Mouse (Mus musculus) monocyte, adult 5-6 weeks (primary cell): ENCODE results near the gene Myh11. TPM values are rescaled to one million over a fixed set of nuclear protein-coding genes. Genes with fewer than 3 reads are reported as not detected.
"Not testable (repeated sequence)": the region's sequence is repeated elsewhere in the genome, so short reads cannot be mapped to it uniquely, and the experiment has no call there.

Experiments used
- ATAC-seq: fragments of 153-309, 156-312 bp; replicated peaks from 2 replicates; pipeline ENCODE4 v1.8.0; 2017; ENCODE audit warnings: mild to moderate bottlenecking; ENCODE audit not compliant: low TSS enrichment, insufficient number of reproducible peaks, severe bottlenecking, poor library complexity, low FRiP score
- total RNA-seq: library from RNA; stranded (forward); fragments of 200-1000, 200-491, 200-594 nt; gene quantifications from 3 replicates; pipeline ENCODE4 v1.2.3, GENCODE M21; 2017

Myh11 gene
- total RNA-seq, 1 experiment from 2014 or later = not detected

DNA sequence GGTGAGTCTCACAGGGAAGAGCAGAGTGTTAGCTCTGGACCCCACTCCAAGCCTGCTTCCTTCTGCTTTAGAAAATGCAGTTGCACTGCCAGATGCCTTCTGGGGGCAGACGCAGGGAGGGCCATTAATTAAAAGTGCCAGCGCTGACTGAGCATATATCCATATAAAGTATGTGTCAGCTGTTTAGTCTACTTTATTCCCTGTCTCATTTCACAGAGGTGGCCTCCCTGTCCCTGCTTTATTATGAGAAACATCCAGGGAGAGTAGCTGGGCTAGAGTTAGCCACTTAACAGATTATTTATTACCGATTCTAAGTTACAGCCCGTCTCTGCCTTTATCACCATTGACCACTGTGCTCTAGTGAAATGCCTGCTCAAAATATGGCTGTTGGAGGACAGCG is 108.8 kb downstream of the Myh11 start:
- no peak for ATAC-seq

GRCm38 (mm10) chr16:14180163-14180733 is 110.9 kb downstream of the Myh11 start:
- ATAC-seq = no peak

GRCm38 (mm10) chr16:14178041-14178440 is 113.1 kb downstream of the Myh11 start:
- no peak for ATAC-seq

- ATAC-seq = no peak
These were observed 121.5 kb downstream of the Myh11 start for GRCm38 (mm10) chr16:14169706-14170105.

DNA sequence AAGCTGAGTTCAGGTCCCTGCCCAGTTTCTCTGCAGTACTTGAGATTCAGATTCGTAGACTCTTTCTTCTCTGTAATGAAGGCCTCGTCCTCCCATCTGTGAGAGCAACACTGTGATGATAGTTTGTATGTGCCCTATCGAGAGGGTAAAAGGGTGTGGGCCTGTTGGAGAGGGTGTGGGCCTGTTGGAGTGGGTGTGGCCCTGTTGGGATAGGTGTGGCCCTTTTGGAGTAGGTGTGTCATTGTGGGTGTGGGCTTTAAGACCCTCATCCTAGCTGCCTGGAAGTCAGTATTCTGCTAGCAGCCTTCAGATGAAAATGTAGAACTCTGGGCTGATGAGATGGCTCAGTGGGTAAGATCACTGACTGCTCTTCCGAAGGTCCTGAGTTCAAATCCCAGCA is 124.7 kb downstream of the Myh11 start:
- no peak for ATAC-seq

DNA sequence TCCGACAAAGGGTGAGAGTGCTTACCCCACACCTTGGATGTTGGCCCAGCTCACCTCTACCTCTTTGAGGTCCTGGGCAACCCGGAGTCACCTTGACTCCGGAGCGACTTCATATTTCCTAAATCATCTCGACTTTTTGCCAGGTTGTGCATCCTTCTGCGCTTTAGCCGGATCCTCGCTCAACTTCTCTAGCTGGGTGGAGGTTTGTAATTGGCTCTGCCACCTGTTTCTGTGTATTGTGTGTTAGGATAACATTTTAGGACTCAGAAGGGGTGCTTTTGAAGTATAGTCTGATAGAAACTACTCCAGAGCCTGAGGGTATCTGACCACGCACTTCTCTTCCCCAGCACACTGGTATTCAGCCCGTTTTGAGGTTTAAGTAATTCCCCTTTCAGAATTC is 127.4 kb downstream of the Myh11 start:
- no peak for ATAC-seq

DNA sequence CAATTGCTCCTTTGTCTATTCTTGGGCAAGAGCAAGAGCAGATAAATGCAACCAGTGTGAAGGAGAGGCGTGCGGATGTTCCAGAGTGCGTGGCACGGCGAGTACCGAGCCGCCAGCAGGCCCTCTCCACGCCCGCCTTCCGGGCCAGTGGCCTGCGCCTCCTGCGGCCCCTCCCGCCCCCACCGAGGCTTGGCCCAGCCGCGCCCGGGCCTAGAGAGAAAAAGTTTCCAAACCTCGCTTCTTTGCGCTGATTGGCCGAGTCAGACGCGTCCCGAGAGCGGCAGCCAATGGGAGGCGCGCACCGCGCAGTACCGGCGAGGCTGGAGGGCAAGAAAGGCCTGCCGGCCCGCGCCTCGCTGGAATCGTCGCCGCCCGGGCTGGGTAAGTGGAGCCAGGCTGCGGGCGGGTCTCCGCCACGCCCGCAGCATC is 128.2 kb downstream of the Myh11 start, which contains the start of the genes Nde1 and Marf1:
TSS of gene Nde1 (plus strand) at position 288 of the 429 bp plus-strand sequence.
TSS of gene Marf1 (minus strand) at position 364 of the 429 bp plus-strand sequence.
- peak; percentile 60 for ATAC-seq

GRCm38 (mm10) chr16:14160941-14161340 is 130.2 kb downstream of the Myh11 start:
- ATAC-seq = no peak

DNA sequence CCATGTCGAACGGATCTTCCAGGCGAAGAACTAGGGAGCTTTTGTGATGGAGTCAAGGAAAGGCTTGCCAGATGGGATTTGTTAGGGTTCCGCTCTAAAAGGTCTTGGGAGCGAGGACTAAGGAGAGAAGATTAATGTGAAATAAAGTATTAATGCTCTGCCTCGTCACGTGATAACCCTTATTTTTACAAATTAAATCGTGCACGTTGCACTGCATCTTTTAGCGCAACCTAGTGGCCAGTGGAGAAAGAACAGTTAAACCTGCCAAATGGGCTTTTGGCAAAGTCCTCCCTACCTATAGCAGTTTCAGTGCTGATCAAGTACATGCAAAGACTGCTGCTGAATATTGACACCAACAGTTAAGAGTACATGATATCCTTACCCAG is 131.4 kb downstream of the Myh11 start:
- peak; percentile 25 for ATAC-seq

GRCm38 (mm10) chr16:14158936-14159745 is 132.0 kb downstream of the Myh11 start:
- ATAC-seq = peak; percentile 94

GRCm38 (mm10) chr16:14158536-14158935 is 132.6 kb downstream of the Myh11 start:
- ATAC-seq = no peak

- no peak for ATAC-seq
These were observed 134.9 kb downstream of the Myh11 start for GRCm38 (mm10) chr16:14156312-14156711.

DNA sequence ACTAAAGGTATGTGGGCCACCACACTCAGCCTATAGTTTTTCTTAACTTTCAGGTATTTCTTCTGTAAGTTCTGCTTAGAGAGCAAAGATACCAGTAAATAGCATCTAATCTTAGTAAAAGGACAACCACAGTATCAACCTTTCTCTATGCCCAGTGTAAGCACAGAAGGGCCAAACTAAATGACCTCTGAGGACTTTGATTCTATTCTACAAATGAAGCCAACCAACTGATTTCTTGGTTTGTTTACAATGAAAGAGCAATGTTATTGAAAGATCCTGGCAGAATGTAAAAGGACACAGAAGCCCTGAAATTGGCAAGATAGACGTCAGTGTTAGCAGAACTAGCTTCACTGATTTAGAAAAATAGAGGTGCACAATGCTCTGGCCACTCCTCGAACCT is 135.5 kb downstream of the Myh11 start:
- not testable (repeated sequence) for ATAC-seq

DNA sequence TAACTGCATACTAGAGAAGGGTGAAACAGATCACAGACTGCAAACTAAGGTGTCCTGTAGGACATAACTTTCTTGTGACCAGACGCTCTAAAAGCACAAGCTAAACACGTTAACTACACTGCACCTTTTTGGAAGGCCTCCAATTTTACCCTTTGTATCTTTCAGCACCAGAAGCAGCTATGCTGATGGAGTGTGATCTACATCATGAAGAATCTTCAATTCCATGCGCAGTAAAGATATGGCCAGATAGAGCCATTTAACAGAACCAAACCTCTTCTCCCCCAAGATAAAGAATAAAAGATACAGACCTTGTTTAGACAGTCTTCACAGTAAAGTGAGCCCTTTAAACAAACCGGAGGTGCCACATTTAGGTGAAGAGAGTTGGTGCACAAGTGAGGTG is 139.5 kb downstream of the Myh11 start:
- no peak for ATAC-seq

GRCm38 (mm10) chr16:14147712-14148111 is 143.5 kb downstream of the Myh11 start:
- no peak for ATAC-seq

Other genes with a start within 250 kb of the Myh11 start
- gene Nde1, start 128.1 kb downstream of the Myh11 start, total RNA-seq = 37.1 to 76.9 TPM (median 41.7 TPM) in 3 replicates
- 23.1 to 49.6 TPM (median 23.7 TPM) in 3 replicates for gene Marf1, start 128.0 kb downstream of the Myh11 start, total RNA-seq
- 34.2 to 48.9 TPM (median 40.9 TPM) in 3 replicates for gene Fopnl, start 26.0 kb upstream of the Myh11 start, total RNA-seq
- 15.3 to 24.0 TPM (median 22.2 TPM) in 3 replicates for gene Abcc1, start 70.2 kb upstream of the Myh11 start, total RNA-seq